Mouse (Mus musculus) heart, adult 9 months (tissue): Measurements from ENCODE around the gene Lrrc71.

Source experiments
- DNase-seq, 2 experiments: peaks; one replicate each; pipeline ENCODE4 v3.0.0; 2022; ENCODE audit warnings: low spot score in 2 of 2

The Lrrc71 gene

GRCm38 (mm10) chr3:87724556-87724955 is 23.9 kb downstream of the Lrrc71 start:
- DNase-seq, result no peak

GRCm38 (mm10) chr3:87718525-87718924 is 29.9 kb downstream of the Lrrc71 start:
- DNase-seq, result no peak
